Mouse (Mus musculus) bone marrow, adult 2 months (tissue): ENCODE measurements around the gene Sorbs2.

ENCODE experiments used
- CTCF ChIP-seq: fragments of 200-500 bp; IDR thresholded peaks from 2 replicates; pipeline ENCODE4 v1.5.1; 2011; ENCODE audit warnings: low read length, control low read depth; ENCODE audit not compliant: control insufficient read depth, insufficient read depth
- POLR2A ChIP-seq: fragments of 200-500 bp; IDR thresholded peaks from 2 replicates; pipeline ENCODE4 v1.6.1; 2011; ENCODE audit warnings: low read depth, mild to moderate bottlenecking, control low read depth, low read length, borderline replicate concordance; ENCODE audit not compliant: control insufficient read depth

- TF ChIP-seq CTCF (no peak), POLR2A (no peak)
Observed at GRCm38 (mm10) chr8:45595983-45596382, 88.4 kb downstream of the Sorbs2 start.
